Mouse (Mus musculus): Measurements from ENCODE around the gene Izumo1r. TPM values are rescaled to one million over a fixed set of nuclear protein-coding genes. Genes with fewer than 3 reads are reported as not detected.

Gene Izumo1r
- polyA plus RNA-seq, 1 experiment from 2014 or later = 0.16 TPM

DNA sequence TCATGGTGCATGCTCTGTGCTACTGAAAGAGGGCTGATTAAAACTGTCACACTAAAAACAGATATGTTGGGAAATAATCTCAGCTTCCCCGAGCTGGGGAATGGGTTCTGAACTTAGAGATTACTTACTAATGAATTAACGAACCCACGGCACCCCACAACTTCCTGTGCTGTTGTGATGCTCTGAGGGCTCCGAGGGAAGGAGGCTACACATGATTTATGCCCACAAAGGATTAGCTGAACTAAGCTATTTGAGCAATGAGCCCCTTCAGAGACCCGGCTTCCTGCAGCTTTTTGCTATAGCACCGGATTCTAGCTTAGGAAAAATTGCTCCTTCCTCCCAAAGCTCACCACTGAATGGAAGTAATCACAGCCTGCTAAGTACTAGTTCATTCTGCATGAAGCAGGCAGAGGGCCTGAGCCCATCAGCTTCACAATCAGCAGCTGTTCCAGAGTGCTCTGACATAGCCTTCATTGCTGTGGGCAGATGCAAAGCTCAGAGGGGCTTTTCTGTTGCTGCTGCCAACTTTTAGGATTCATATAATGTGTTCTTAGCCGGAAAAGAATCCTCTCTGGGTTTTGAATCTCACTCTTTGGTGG, 8.4 kb downstream of the Izumo1r start:
- Histone ChIP-seq H3K4me1 (ENCODE audit: control insufficient read depth, insufficient read depth, low read length) (no peaks in the 10 kb centered on the region), H3K27ac (ENCODE audit: low read depth, low read length) (no peak overlapping the region)
- 43% methylated on average over 7 of the region's 7 CpGs for WGBS

DNA sequence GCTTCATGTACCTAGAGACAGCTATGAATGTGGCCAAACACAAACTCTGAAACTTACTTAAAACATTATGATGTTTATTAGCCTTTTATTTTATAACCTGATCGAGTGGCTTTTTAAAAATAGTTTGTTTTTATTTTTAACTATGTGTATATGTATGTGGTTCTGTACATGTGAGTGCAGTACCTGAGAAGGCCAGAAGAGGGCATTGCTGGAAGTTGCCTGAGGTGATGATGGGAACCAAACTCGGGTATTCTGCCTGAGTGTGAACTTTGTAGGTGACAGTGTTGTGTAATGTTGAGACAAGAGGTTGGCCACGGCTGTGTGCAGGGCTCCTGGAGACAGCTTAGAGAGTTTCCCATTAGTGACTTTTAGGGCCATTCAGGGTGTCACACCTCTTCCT, 9.1 kb downstream of the Izumo1r start:
- Histone ChIP-seq H3K4me2 (replicated peaks; ENCODE audit: low read depth, low read length) (no peak overlapping the region), H3K9ac (ENCODE audit: low read depth, low read length) (no peak overlapping the region), H3K27me3 (ENCODE audit: control insufficient read depth, insufficient read depth, low read length) (no peaks in the 10 kb centered on the region), H3K36me3 (ENCODE audit: control insufficient read depth, insufficient read depth, low read length) (no peaks in the 10 kb centered on the region), H3K27ac (ENCODE audit: low read depth, low read length) (no peak overlapping the region), H3K4me1 (ENCODE audit: control insufficient read depth, insufficient read depth, low read length) (no peaks in the 10 kb centered on the region), H3K4me3 (ENCODE audit: low read length) (no peak overlapping the region), H3K9me3 (ENCODE audit: control insufficient read depth, low read length) (no peaks in the 10 kb centered on the region)
- WGBS = 87% methylated on average over 3 of the region's 3 CpGs
- ATAC-seq (ENCODE audit: low FRiP score, low TSS enrichment) = no peak

More for the DNA sequence above, 8.4 kb downstream of the Izumo1r start:
- Histone ChIP-seq H3K27me3 (ENCODE audit: control insufficient read depth, insufficient read depth, low read length) (no peaks in the 10 kb centered on the region), H3K9ac (ENCODE audit: low read depth, low read length) (no peak overlapping the region), H3K4me2 (replicated peaks; ENCODE audit: low read depth, low read length) (no peak overlapping the region), H3K9me3 (ENCODE audit: control insufficient read depth, low read length) (no peaks in the 10 kb centered on the region), H3K36me3 (ENCODE audit: control insufficient read depth, insufficient read depth, low read length) (no peaks in the 10 kb centered on the region), H3K4me3 (ENCODE audit: low read length) (no peak overlapping the region)
- no peak for ATAC-seq (ENCODE audit: low FRiP score, low TSS enrichment)

DNA sequence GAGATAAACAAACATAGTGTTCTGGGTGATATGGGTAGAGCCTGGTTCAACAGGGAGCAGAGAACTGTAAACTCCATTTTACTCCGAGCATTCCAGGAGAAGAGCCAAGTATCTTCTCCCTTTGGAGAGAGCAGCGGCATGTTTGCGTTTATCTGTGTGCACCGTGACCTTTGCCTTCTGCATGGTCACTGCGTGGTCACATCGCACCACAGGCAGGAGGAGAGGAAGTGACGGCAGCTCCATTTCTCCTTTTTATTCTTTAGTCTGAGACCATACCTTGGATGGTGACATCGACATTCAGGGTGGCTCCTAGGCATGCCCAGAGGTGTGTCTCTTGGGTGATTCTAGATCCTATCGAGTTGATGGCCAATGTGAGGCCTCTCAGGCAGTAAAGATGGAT, 10.4 kb downstream of the Izumo1r start:
- Histone ChIP-seq H3K36me3 (ENCODE audit: control insufficient read depth, insufficient read depth, low read length) (no peaks in the 10 kb centered on the region), H3K27me3 (ENCODE audit: control insufficient read depth, insufficient read depth, low read length) (no peaks in the 10 kb centered on the region), H3K27ac (ENCODE audit: low read depth, low read length) (no peak overlapping the region), H3K4me1 (ENCODE audit: control insufficient read depth, insufficient read depth, low read length) (no peaks in the 10 kb centered on the region), H3K9ac (ENCODE audit: low read depth, low read length) (no peak overlapping the region), H3K4me3 (ENCODE audit: low read length) (no peak overlapping the region), H3K9me3 (ENCODE audit: control insufficient read depth, low read length) (no peaks in the 10 kb centered on the region), H3K4me2 (replicated peaks; ENCODE audit: low read depth, low read length) (no peak overlapping the region)
- ATAC-seq (ENCODE audit: low FRiP score, low TSS enrichment) = no peak
- WGBS = 76% methylated on average over 9 of the region's 9 CpGs

DNA sequence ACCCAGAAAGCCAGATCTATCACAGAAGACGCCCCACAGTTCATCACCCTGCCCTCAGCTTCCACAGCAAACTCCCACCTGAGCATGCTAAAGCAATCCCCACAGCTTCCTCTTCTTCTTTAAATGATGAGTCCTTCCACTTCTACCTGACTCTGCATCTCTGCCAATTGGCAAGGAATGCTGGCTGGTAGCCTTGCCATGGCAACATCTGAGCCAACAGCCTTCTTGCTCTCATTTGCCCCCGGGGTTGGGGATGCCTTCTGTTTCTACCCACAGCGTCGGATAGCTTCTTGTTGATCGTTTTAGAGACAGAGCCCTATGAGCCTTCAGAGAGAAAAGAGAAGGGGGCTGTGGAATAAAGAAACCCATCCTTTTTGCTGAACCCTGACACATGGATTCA, 11.9 kb downstream of the Izumo1r start:
- WGBS = 90% methylated on average over 5 of the region's 5 CpGs
- no peaks in the 10 kb centered on the region for H3K9me3 ChIP-seq (ENCODE audit: control insufficient read depth, low read length)
- H3K27ac ChIP-seq (ENCODE audit: low read depth, low read length) = no peak overlapping the region
- no peaks in the 10 kb centered on the region for H3K27me3 ChIP-seq (ENCODE audit: control insufficient read depth, insufficient read depth, low read length)
- no peak for ATAC-seq (ENCODE audit: low FRiP score, low TSS enrichment)
- no peak overlapping the region for H3K9ac ChIP-seq (ENCODE audit: low read depth, low read length)
- H3K4me2 ChIP-seq (replicated peaks; ENCODE audit: low read depth, low read length) = no peak overlapping the region
- H3K4me1 ChIP-seq (ENCODE audit: control insufficient read depth, insufficient read depth, low read length) = no peaks in the 10 kb centered on the region
- H3K4me3 ChIP-seq (ENCODE audit: low read length) = no peak overlapping the region
- H3K36me3 ChIP-seq (ENCODE audit: control insufficient read depth, insufficient read depth, low read length) = no peaks in the 10 kb centered on the region

DNA sequence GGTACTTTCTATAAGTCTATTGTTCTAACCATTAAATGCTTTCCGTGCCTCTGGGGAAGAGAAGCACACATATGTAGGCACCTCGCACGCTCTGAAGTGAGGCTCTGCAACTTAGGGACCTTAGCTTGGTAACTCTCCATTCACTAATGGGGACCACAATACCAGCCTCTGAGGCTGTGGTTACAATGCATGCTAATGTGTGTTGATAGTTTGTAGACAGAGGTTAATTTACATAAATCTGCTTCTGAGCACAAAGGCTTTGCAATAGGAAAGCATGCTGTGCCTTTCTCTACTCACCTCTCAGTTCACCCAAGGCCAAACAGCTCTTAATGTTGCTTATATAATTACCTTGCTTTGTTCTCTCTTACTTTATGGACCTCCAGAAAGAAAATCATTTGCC, 13.1 kb downstream of the Izumo1r start:
- Histone ChIP-seq H3K4me2 (replicated peaks; ENCODE audit: low read depth, low read length) (no peak overlapping the region), H3K36me3 (ENCODE audit: control insufficient read depth, insufficient read depth, low read length) (no peaks in the 10 kb centered on the region), H3K4me1 (ENCODE audit: control insufficient read depth, insufficient read depth, low read length) (no peaks in the 10 kb centered on the region), H3K4me3 (ENCODE audit: low read length) (no peak overlapping the region), H3K27ac (ENCODE audit: low read depth, low read length) (no peak overlapping the region), H3K27me3 (ENCODE audit: control insufficient read depth, insufficient read depth, low read length) (no peaks in the 10 kb centered on the region), H3K9me3 (ENCODE audit: control insufficient read depth, low read length) (no peaks in the 10 kb centered on the region), H3K9ac (ENCODE audit: low read depth, low read length) (no peak overlapping the region)
- whole genome bisulfite sequencing = 89% methylated on average over 3 of the region's 3 CpGs
- ATAC-seq (ENCODE audit: low FRiP score, low TSS enrichment) = no peak

DNA sequence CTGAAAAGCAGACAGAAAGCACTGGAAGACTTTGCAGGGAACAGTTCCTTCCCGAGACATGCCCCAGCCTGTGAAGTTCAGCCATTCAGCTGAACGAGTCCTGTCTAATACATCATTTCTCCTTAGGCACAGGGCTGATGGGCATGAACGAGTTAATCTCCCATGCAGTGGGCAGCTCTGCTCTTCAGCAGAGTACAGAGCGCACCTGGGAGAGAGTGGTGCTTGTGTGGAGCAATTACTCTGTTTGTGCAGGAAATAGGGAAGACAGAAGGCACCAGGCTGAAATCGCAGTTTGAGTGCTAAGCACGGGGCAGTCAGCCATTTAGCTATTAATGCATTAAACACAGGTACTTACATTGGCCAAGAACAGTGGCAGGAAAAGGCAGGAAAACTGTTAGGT, 15.1 kb downstream of the Izumo1r start:
- no peaks in the 10 kb centered on the region for H3K36me3 ChIP-seq (ENCODE audit: control insufficient read depth, insufficient read depth, low read length)
- no peak overlapping the region for H3K4me3 ChIP-seq (ENCODE audit: low read length)
- ATAC-seq (ENCODE audit: low FRiP score, low TSS enrichment) = no peak
- 54% methylated on average over 6 of the region's 6 CpGs for WGBS
- no peak overlapping the region for H3K9ac ChIP-seq (ENCODE audit: low read depth, low read length)
- H3K27ac ChIP-seq (ENCODE audit: low read depth, low read length) = no peak overlapping the region
- H3K4me2 ChIP-seq (replicated peaks; ENCODE audit: low read depth, low read length) = no peak overlapping the region
- H3K4me1 ChIP-seq (ENCODE audit: control insufficient read depth, insufficient read depth, low read length) = no peaks in the 10 kb centered on the region
- no peaks in the 10 kb centered on the region for H3K9me3 ChIP-seq (ENCODE audit: control insufficient read depth, low read length)
- no peaks in the 10 kb centered on the region for H3K27me3 ChIP-seq (ENCODE audit: control insufficient read depth, insufficient read depth, low read length)

DNA sequence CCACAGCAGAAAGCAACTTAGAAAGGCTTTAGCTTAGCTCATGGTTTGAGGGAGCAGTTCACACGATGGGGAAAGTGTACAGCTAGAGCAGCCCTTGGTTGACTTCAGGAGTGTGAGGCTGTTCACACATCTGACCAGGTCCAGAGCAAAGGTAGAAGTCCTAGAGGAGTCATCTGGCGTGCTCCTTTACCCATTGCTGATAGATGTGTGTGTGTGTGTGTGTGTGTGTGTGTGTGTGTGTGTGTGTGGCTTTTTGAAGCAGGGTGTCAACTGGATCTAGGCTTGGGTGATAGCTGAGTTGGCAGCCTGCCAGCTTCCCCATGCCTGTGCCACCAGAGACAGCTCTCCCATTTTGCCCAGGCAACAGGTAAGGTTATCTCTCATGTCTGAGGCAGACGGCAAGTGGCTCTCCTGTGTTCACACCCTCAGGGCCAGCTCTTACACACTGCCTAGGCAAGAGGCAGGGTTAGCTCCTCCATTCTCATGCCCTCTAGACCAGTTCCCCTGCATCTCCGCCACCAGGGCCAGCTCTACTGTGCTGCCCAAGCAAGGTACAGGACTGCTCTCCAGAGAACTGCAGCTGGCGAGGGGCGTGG, 15.9 kb downstream of the Izumo1r start:
- Histone ChIP-seq H3K27me3 (ENCODE audit: control insufficient read depth, insufficient read depth, low read length) (no peaks in the 10 kb centered on the region), H3K4me1 (ENCODE audit: control insufficient read depth, insufficient read depth, low read length) (no peaks in the 10 kb centered on the region), H3K9me3 (ENCODE audit: control insufficient read depth, low read length) (no peaks in the 10 kb centered on the region), H3K4me2 (replicated peaks; ENCODE audit: low read depth, low read length) (no peak overlapping the region), H3K27ac (ENCODE audit: low read depth, low read length) (no peak overlapping the region), H3K9ac (ENCODE audit: low read depth, low read length) (no peak overlapping the region), H3K36me3 (ENCODE audit: control insufficient read depth, insufficient read depth, low read length) (no peaks in the 10 kb centered on the region), H3K4me3 (ENCODE audit: low read length) (no peak overlapping the region)
- ATAC-seq (ENCODE audit: low FRiP score, low TSS enrichment) = peak; percentile 43; the same call in 1 of the 2 replicates
- WGBS = 89% methylated on average over 6 of the region's 6 CpGs

DNA sequence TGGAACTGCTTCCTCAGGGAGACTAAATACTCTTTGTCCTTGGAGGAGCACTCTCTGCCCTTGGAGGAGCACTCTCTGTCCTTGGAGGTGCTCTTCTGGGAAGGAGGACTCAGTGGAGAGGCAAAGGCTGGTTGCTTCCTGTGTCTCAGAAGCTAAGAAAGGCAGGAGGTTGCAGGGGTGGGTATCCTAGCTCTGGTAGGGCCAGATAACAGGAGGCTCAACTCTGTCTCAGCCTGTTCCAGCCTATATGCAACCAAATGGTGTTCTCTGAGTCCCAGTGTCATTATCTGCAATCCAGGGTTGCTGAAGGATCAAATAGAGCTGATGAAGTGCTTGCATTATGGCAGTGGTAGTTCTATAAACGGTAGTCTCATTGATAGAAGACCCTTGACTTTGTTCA, 17.8 kb downstream of the Izumo1r start:
- WGBS = 88% methylated on average over 1 of the region's 1 CpGs
- ATAC-seq (ENCODE audit: low FRiP score, low TSS enrichment) = no peak
- Histone ChIP-seq H3K27me3 (ENCODE audit: control insufficient read depth, insufficient read depth, low read length) (no peaks in the 10 kb centered on the region), H3K36me3 (ENCODE audit: control insufficient read depth, insufficient read depth, low read length) (no peaks in the 10 kb centered on the region), H3K4me1 (ENCODE audit: control insufficient read depth, insufficient read depth, low read length) (no peaks in the 10 kb centered on the region), H3K9me3 (ENCODE audit: control insufficient read depth, low read length) (no peaks in the 10 kb centered on the region), H3K4me3 (ENCODE audit: low read length) (no peak overlapping the region), H3K9ac (ENCODE audit: low read depth, low read length) (no peak overlapping the region), H3K4me2 (replicated peaks; ENCODE audit: low read depth, low read length) (no peak overlapping the region), H3K27ac (ENCODE audit: low read depth, low read length) (no peak overlapping the region)

DNA sequence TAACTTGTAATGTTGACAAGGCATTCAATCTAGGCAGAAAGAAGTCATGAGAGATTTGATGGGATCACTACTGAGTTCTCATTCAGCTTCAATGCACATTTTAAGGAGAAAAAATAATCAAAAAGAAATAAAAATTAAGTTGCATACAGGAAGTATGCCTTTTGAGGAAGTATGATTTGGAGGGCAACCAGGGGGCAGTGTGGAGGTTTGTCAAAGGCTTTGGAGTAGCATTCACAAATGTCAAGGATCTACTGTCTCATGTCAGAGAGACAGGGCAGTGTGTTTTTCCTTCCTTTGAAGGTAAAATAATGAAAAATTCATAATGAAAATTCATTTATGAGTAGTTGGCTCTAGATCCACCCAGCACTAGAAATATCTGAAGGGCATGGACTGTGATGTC, 18.6 kb downstream of the Izumo1r start:
- Histone ChIP-seq H3K4me2 (replicated peaks; ENCODE audit: low read depth, low read length) (no peak overlapping the region), H3K4me3 (ENCODE audit: low read length) (no peak overlapping the region), H3K9ac (ENCODE audit: low read depth, low read length) (no peak overlapping the region), H3K27ac (ENCODE audit: low read depth, low read length) (no peak overlapping the region), H3K27me3 (ENCODE audit: control insufficient read depth, insufficient read depth, low read length) (no peaks in the 10 kb centered on the region), H3K9me3 (ENCODE audit: control insufficient read depth, low read length) (no peaks in the 10 kb centered on the region), H3K4me1 (ENCODE audit: control insufficient read depth, insufficient read depth, low read length) (no peaks in the 10 kb centered on the region), H3K36me3 (ENCODE audit: control insufficient read depth, insufficient read depth, low read length) (no peaks in the 10 kb centered on the region)
- no peak for ATAC-seq (ENCODE audit: low FRiP score, low TSS enrichment)
